Mouse (Mus musculus) C2C12 (cell line): ENCODE results near the gene Gm20518.

Experiments used
- MYOD1 ChIP-seq: IDR thresholded peaks from one replicate; pipeline ENCODE4 v1.6.1; 2011; ENCODE audit warnings: low read depth; ENCODE audit not compliant: control insufficient read depth, insufficient read length
- MYOG ChIP-seq: IDR thresholded peaks from one replicate; pipeline ENCODE4 v1.6.1; 2011; ENCODE audit not compliant: control insufficient read depth, insufficient read length; ENCODE audit errors: extremely low read depth
- USF1 ChIP-seq: IDR thresholded peaks from one replicate; pipeline ENCODE4 v1.6.1; 2011; ENCODE audit warnings: low read depth, mild to moderate bottlenecking, control low read depth, moderate library complexity

DNA sequence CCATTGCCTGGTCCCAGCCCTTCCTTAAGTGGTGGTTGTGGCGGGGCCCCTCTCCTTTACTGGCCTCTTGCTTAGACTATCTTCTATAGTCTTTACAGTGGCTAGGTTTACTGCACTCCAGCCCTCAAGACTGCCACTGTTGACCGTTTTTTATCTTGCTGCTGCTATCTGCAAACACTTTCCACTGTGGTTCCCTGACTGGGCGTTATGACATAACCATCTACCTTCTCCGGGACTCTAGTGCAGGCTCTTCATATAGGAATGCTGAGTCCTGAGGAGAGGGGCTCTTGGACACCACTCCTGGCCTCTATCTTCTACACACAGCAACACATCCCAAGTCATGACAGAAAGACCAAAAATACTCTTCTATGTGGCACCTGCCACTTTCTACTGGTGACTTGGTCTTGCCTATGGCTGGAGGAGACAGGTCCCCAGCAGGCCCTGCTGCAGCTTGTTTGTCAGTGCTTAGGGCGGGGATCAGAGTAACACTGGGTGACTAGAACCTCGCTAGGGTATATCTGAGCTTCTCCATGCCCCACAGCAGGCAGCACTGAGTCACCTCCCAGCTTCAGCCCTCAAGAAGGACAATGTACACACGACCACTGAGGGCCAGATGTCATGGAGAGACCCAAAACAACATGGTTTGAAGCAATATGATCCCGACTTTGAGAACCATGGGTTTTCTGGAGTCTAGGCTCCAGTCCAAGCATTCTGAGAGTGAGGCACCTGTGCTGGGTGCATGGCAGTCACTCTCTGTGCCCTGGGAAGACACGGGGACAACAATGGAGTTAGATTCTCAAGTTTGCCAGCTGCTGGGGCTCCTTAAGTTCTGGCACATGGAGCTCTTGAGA is 42.3 kb upstream of the Gm20518 start:
- TF ChIP-seq MYOG: no peak
- TF ChIP-seq USF1: no peak
- no peak for TF ChIP-seq MYOD1
